Mouse (Mus musculus) erythroblast, embryonic 14.5 days (primary cell): ENCODE measurements around the gene 2210016F16Rik.

ENCODE experiments used
- GATA1 ChIP-seq: IDR thresholded peaks from 2 replicates; pipeline ENCODE4 v1.6.1; 2012; ENCODE audit warnings: low read length, inconsistent platforms, mixed read lengths
- TAL1 ChIP-seq: IDR thresholded peaks from 3 replicates; pipeline ENCODE4 v1.6.1; 2012; ENCODE audit warnings: low read length, inconsistent platforms, mixed read lengths

GRCm38 (mm10) chr13:58423061-58423660 lies 38.1 kb upstream of the 2210016F16Rik start:
- TF ChIP-seq GATA1: no peak
- TF ChIP-seq TAL1: no peak
